Mouse (Mus musculus) WW6 (cell line): ENCODE results near the gene A730061H03Rik.

Source experiments
- DNase-seq: peaks from one replicate; pipeline ENCODE4 v3.0.0-alpha.2; 2013; ENCODE audit warnings: low read depth, low spot score

The A730061H03Rik gene

GRCm38 (mm10) chr14:55581981-55582681 is 21.9 kb upstream of the A730061H03Rik start:
- no peak for DNase-seq

- DNase-seq: no peak
These were observed 20.5 kb upstream of the A730061H03Rik start for GRCm38 (mm10) chr14:55580731-55581130.

GRCm38 (mm10) chr14:55579511-55580496 is 19.6 kb upstream of the A730061H03Rik start:
- no peak for DNase-seq

- DNase-seq: no peak
These were observed 18.6 kb upstream of the A730061H03Rik start for GRCm38 (mm10) chr14:55578668-55579269.

- DNase-seq: no peak
These were observed 17.9 kb upstream of the A730061H03Rik start, which contains the start of gene Psme1 for GRCm38 (mm10) chr14:55577871-55578667. Gene Psme1 (plus strand): TSS chr14:55578123.

- no peak for DNase-seq
These were observed 16.2 kb upstream of the A730061H03Rik start for GRCm38 (mm10) chr14:55576376-55576775.

GRCm38 (mm10) chr14:55575711-55576110 is 15.5 kb upstream of the A730061H03Rik start:
- DNase-seq: no peak

GRCm38 (mm10) chr14:55575302-55575701 is 15.1 kb upstream of the A730061H03Rik start, which contains the start of gene Fitm1:
Gene Fitm1 (plus strand): TSS chr14:55575617.
- no peak for DNase-seq

- no peak for DNase-seq
These were observed 11.6 kb upstream of the A730061H03Rik start for GRCm38 (mm10) chr14:55571760-55572159.

- no peak for DNase-seq
These were observed 10.4 kb upstream of the A730061H03Rik start for GRCm38 (mm10) chr14:55570588-55570987.

GRCm38 (mm10) chr14:55567496-55567895 is 7.3 kb upstream of the A730061H03Rik start:
- no peak for DNase-seq

- no peak for DNase-seq
These were observed 5.5 kb upstream of the A730061H03Rik start for GRCm38 (mm10) chr14:55565748-55566147.

- DNase-seq: no peak
These were observed 3.0 kb upstream of the A730061H03Rik start for GRCm38 (mm10) chr14:55563249-55563648.

- no peak for DNase-seq
These were observed 1.7 kb upstream of the A730061H03Rik start for GRCm38 (mm10) chr14:55561860-55562259.

GRCm38 (mm10) chr14:55559799-55560201 is 406 bp downstream of the A730061H03Rik start, which contains the start of gene Dcaf11:
Gene Dcaf11 (plus strand): TSS chr14:55560006.
- peak; percentile 94 for DNase-seq

- no peak for DNase-seq
These were observed 1.3 kb downstream of the A730061H03Rik start for GRCm38 (mm10) chr14:55558740-55559448.

- no peak for DNase-seq
These were observed 2.6 kb downstream of the A730061H03Rik start for GRCm38 (mm10) chr14:55557587-55557986.

- DNase-seq: no peak
These were observed 3.2 kb downstream of the A730061H03Rik start for GRCm38 (mm10) chr14:55557003-55557402.

GRCm38 (mm10) chr14:55555788-55556187 is 4.4 kb downstream of the A730061H03Rik start:
- DNase-seq: no peak

GRCm38 (mm10) chr14:55554635-55555034 is 5.6 kb downstream of the A730061H03Rik start:
- no peak for DNase-seq
